Mouse (Mus musculus) embryonic fibroblast, embryonic 13.5 days (primary cell): ENCODE measurements around the gene Lix1l. TPM values are rescaled to one million over a fixed set of nuclear protein-coding genes. Genes with fewer than 3 reads are reported as not detected.

Source experiments
- H3K27ac ChIP-seq: 2 replicates; pipeline ENCODE4 v1.5.1; 2012; ENCODE audit warnings: low read length, control low read depth, inconsistent platforms; ENCODE audit not compliant: insufficient read depth
- H3K4me1 ChIP-seq: 2 replicates; pipeline ENCODE4 v1.6.1; 2011; ENCODE audit warnings: low read length; ENCODE audit not compliant: control insufficient read depth, insufficient read depth
- H3K4me3 ChIP-seq: 2 replicates; pipeline ENCODE4 v1.5.1; 2011; ENCODE audit warnings: mild to moderate bottlenecking, control low read depth, low read length; ENCODE audit not compliant: insufficient read depth
- CTCF ChIP-seq: IDR thresholded peaks from 2 replicates; pipeline ENCODE4 v1.5.1; 2011; ENCODE audit warnings: mild to moderate bottlenecking, control low read depth, low read length, moderate library complexity, borderline replicate concordance; ENCODE audit not compliant: insufficient read depth
- POLR2A ChIP-seq: IDR thresholded peaks from 2 replicates; pipeline ENCODE4 v1.6.1; 2011; ENCODE audit warnings: low read depth, mild to moderate bottlenecking, control low read depth, low read length, moderate library complexity
- polyA plus RNA-seq: library from polyadenylated mRNA; stranded (reverse); fragments of >200 nt; gene quantifications from 2 replicates; pipeline ENCODE4 v1.2.4, GENCODE M21; 2011; ENCODE audit warnings: low read depth; ENCODE audit not compliant: missing spikeins, insufficient read length

The Lix1l gene
- polyA plus RNA-seq, 1 experiment = 123 TPM

GRCm38 (mm10) chr3:96565105-96565504 is 35.8 kb upstream of the Lix1l start:
- TF ChIP-seq POLR2A (no peak), CTCF (no peak)
- peaks cover 8% of the 10 kb centered on the region for H3K4me1 ChIP-seq
- H3K4me3 ChIP-seq = no peak overlapping the region
- no peak overlapping the region for H3K27ac ChIP-seq

GRCm38 (mm10) chr3:96566661-96567450 is 34.1 kb upstream of the Lix1l start:
- TF ChIP-seq POLR2A = no peak
- no peak for TF ChIP-seq CTCF
- H3K4me3 ChIP-seq = no peak overlapping the region
- no peak overlapping the region for H3K27ac ChIP-seq
- peaks cover 5% of the 10 kb centered on the region for H3K4me1 ChIP-seq

GRCm38 (mm10) chr3:96568605-96569004 is 32.3 kb upstream of the Lix1l start:
- peaks cover 5% of the 10 kb centered on the region for H3K4me1 ChIP-seq
- TF ChIP-seq POLR2A (no peak), CTCF (no peak)
- H3K4me3 ChIP-seq = no peak overlapping the region
- no peak overlapping the region for H3K27ac ChIP-seq

- Histone ChIP-seq H3K4me1 (no peaks in the 10 kb centered on the region), H3K27ac (no peak overlapping the region), H3K4me3 (no peak overlapping the region)
- TF ChIP-seq CTCF (no peak), POLR2A (no peak)
Measured at GRCm38 (mm10) chr3:96569506-96569905, 31.4 kb upstream of the Lix1l start.

- Histone ChIP-seq H3K27ac (no peak overlapping the region), H3K4me3 (no peak overlapping the region), H3K4me1 (no peaks in the 10 kb centered on the region)
- TF ChIP-seq CTCF (no peak), POLR2A (no peak)
Measured at GRCm38 (mm10) chr3:96569966-96570605, 30.9 kb upstream of the Lix1l start.

GRCm38 (mm10) chr3:96570643-96571042 is 30.3 kb upstream of the Lix1l start:
- TF ChIP-seq CTCF (no peak), POLR2A (no peak)
- Histone ChIP-seq H3K27ac (no peak overlapping the region), H3K4me1 (no peaks in the 10 kb centered on the region), H3K4me3 (no peak overlapping the region)

- Histone ChIP-seq H3K4me3 (no peak overlapping the region), H3K4me1 (peaks cover 2% of the 10 kb centered on the region), H3K27ac (no peak overlapping the region)
- TF ChIP-seq CTCF = no peak
- no peak for TF ChIP-seq POLR2A
Measured at GRCm38 (mm10) chr3:96571336-96571735, 29.6 kb upstream of the Lix1l start.

GRCm38 (mm10) chr3:96571896-96572698 is 28.9 kb upstream of the Lix1l start:
- no peak for TF ChIP-seq CTCF
- TF ChIP-seq POLR2A = no peak
- no peak overlapping the region for H3K27ac ChIP-seq
- H3K4me3 ChIP-seq = no peak overlapping the region
- peaks cover 6% of the 10 kb centered on the region for H3K4me1 ChIP-seq

GRCm38 (mm10) chr3:96573611-96574511 is 27.1 kb upstream of the Lix1l start:
- TF ChIP-seq POLR2A (no peak), CTCF (no peak)
- Histone ChIP-seq H3K4me3 (no peak overlapping the region), H3K27ac (no peak overlapping the region), H3K4me1 (peaks cover 9% of the 10 kb centered on the region)
